Mouse (Mus musculus) thymus, adult 2 months (tissue): Measurements from ENCODE around the gene Oip5. TPM values are rescaled to one million over a fixed set of nuclear protein-coding genes. Genes with fewer than 3 reads are reported as not detected.
"Not testable (repeated sequence)": the region's sequence is repeated elsewhere in the genome, so short reads cannot be mapped to it uniquely, and the experiment has no call there.

ENCODE experiments used
- DNase-seq: peaks from one replicate; pipeline ENCODE4 v3.0.0; 2021
- H3K27ac ChIP-seq: fragments of 200-500 bp; 2 replicates; pipeline ENCODE4 v1.5.1; 2012; ENCODE audit warnings: low read length, control low read depth; ENCODE audit not compliant: control insufficient read depth, insufficient read depth
- H3K27me3 ChIP-seq: fragments of 200-500 bp; 2 replicates; pipeline ENCODE4 v1.6.1; 2012; ENCODE audit warnings: mild to moderate bottlenecking, low read length, moderate library complexity, mixed read lengths; ENCODE audit not compliant: control insufficient read depth, insufficient read depth
- H3K36me3 ChIP-seq: fragments of 200-500 bp; 2 replicates; pipeline ENCODE4 v1.6.1; 2012; ENCODE audit warnings: mild to moderate bottlenecking, low read length, moderate library complexity; ENCODE audit not compliant: control insufficient read depth, insufficient read depth
- H3K4me1 ChIP-seq: fragments of 200-500 bp; replicated peaks from 2 replicates; pipeline ENCODE4 v1.6.1; 2012; ENCODE audit warnings: low read length; ENCODE audit not compliant: control insufficient read depth, insufficient read depth
- H3K4me3 ChIP-seq: fragments of 200-500 bp; 2 replicates; pipeline ENCODE4 v1.5.1; 2012; ENCODE audit warnings: mild to moderate bottlenecking, low read length, control low read depth, moderate library complexity; ENCODE audit not compliant: control insufficient read depth, insufficient read depth
- CTCF ChIP-seq: fragments of 200-500 bp; IDR thresholded peaks from 2 replicates; pipeline ENCODE4 v1.5.1; 2012; ENCODE audit warnings: mild to moderate bottlenecking, control low read depth, low read length, moderate library complexity, borderline replicate concordance; ENCODE audit not compliant: control insufficient read depth, poor library complexity, insufficient read depth; ENCODE audit errors: extremely low read depth
- POLR2A ChIP-seq: fragments of 200-500 bp; IDR thresholded peaks from 2 replicates; pipeline ENCODE4 v1.6.1; 2012; ENCODE audit warnings: mild to moderate bottlenecking, low read length, control low read depth, moderate library complexity; ENCODE audit not compliant: control insufficient read depth, poor library complexity, insufficient read depth; ENCODE audit errors: extremely low read depth
- WGBS: fragments of 180-500 bp; shearing (Covaris S2); methylation state at CpG from one replicate; pipeline ENCODE4 v1.1.7; 2018; 5-methylcytosine and 5-hydroxymethylcytosine counted together
- polyA plus RNA-seq: library from polyadenylated mRNA; depleted of rRNA; stranded (reverse); fragments of >200 nt; gene quantifications from 2 replicates; pipeline ENCODE4 v1.2.3, GENCODE M21; 2012; rRNA removed

Oip5 gene
- polyA plus RNA-seq: 21.8 and 30.0 TPM in 2 replicates

DNA sequence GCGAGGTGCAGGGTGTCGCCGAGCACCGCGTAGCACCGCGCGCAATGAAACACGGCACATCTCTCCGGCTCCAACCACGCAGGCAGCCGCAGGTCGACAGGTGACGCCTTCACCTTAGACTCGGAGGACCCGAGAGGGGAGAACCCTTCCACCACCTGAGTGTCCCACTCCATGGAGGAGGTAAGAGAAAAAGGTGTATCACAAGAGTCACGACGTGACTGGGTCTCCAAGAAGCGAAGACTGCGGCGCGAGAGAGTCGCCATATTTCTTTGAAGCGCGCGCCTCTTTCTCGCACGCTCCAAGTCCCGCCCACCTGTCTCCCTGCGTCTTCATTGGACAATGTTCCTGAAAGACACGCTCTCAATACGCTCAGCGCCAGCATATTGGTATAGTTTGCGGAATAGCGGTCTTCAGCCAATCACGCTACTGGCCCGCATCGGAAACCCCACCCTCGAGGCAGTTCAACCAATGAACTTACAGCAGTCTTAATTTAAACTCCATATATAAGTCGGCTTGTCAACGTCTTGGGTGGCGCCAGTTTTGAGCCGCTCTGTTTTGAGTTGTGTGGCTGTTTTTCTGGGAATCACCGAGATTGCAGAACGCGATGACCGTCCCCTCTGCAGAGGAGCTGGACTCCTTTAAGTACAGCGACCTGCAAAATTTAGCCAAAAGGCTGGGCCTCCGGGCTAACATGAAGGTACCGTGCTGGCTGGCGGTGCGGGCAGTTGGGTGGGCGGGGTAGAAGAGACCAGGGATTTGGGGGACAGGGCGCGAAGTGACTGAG, at the start of gene Oip5, which contains the start of gene Nusap1:
TSS of gene Oip5 (minus strand) at position 271 of the 784 bp plus-strand sequence.
TSS of gene Nusap1 (plus strand) at position 100 of the 784 bp plus-strand sequence.
- Histone ChIP-seq H3K27ac (no peak within 1 kb of the TSS; the same call in 1 of the 2 replicates), H3K4me3 (peak within 1 kb of the TSS; percentile 68), H3K4me1 (peaks cover 3% of the 10 kb centered on the region), H3K36me3 (no peaks in the 10 kb centered on the region), H3K27me3 (no peaks in the 10 kb centered on the region)
- TF ChIP-seq POLR2A (peak; percentile 44; the same call in 1 of the 2 replicates), CTCF (no peak; the same call in 1 of the 2 replicates)
- under 1% methylated on average over 55 of the region's 55 CpGs for WGBS
- peak; percentile 95 for DNase-seq

GRCm38 (mm10) chr2:119665744-119666143, 47.5 kb upstream of the Oip5 start:
- H3K4me1 ChIP-seq, H3K27ac ChIP-seq, DNase-seq, H3K27me3 ChIP-seq, H3K36me3 ChIP-seq, H3K4me3 ChIP-seq: not testable (repeated sequence)
- WGBS: 76% methylated on average over 22 of the region's 23 CpGs

GRCm38 (mm10) chr2:119662220-119663182, 44.2 kb upstream of the Oip5 start, which contains the start of gene Ndufaf1:
Gene Ndufaf1, minus strand, starts transcription at chr2:119662827.
- WGBS: under 1% methylated on average over 44 of the region's 44 CpGs

GRCm38 (mm10) chr2:119644254-119644653, 26.0 kb upstream of the Oip5 start:
- no peak for DNase-seq
- Histone ChIP-seq H3K4me3 (no peak overlapping the region), H3K27me3 (no peaks in the 10 kb centered on the region), H3K36me3 (peaks cover 83% of the 10 kb centered on the region), H3K4me1 (no peaks in the 10 kb centered on the region), H3K27ac (no peak overlapping the region)
- WGBS: 92% methylated on average over 5 of the region's 5 CpGs
- no peak for TF ChIP-seq POLR2A
- no peak for TF ChIP-seq CTCF

More at GRCm38 (mm10) chr2:119662220-119663182, 44.2 kb upstream of the Oip5 start, which contains the start of gene Ndufaf1:
- H3K4me3 ChIP-seq: peak within 1 kb of the TSS; percentile 79
- DNase-seq: peak; percentile 81
- H3K36me3 ChIP-seq: peaks cover 11% of the 10 kb centered on the region
- 0 out of 2 replicates have a peak, but pooled peaks cover 2% of the 10 kb centered on the region for H3K4me1 ChIP-seq
- H3K27me3 ChIP-seq: no peaks in the 10 kb centered on the region
- TF ChIP-seq POLR2A (0 out of 2 replicates have a peak, but pooled peaks have one; percentile 26), CTCF (no peak)
- peak within 1 kb of the TSS; percentile 43; the same call in 1 of the 2 replicates for H3K27ac ChIP-seq

- Histone ChIP-seq H3K27me3 (no peaks in the 10 kb centered on the region), H3K4me1 (no peaks in the 10 kb centered on the region), H3K4me3 (no peak overlapping the region), H3K27ac (no peak overlapping the region), H3K36me3 (peaks cover 65% of the 10 kb centered on the region)
- no peak for TF ChIP-seq CTCF
- TF ChIP-seq POLR2A: no peak
- 87% methylated on average over 5 of the region's 5 CpGs for WGBS
- no peak for DNase-seq
Measured at GRCm38 (mm10) chr2:119641214-119641912, 23.1 kb upstream of the Oip5 start.

DNA sequence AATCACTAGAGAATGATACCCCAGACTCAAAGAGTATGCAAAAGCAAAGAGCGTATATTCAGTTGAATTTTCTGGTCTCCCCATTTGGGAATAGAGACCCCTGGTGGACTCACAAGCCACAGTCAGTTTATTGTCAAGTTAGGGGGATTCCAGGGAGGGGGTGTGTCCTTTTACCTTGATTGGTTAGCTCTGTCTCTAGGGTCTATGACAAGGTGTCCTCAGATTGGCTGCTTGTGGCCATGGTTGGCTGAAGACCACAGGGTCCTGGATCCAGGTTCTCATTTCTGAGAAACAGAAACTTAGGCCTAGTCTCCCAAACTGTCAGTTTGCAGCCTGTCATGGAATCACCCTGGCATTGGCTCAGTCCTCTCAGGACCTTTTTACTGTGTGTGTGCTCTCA, 18.5 kb upstream of the Oip5 start:
- no peak for DNase-seq
- Histone ChIP-seq H3K36me3 (peaks cover 71% of the 10 kb centered on the region), H3K4me1 (no peaks in the 10 kb centered on the region), H3K4me3 (no peak overlapping the region), H3K27ac (no peak overlapping the region), H3K27me3 (no peaks in the 10 kb centered on the region)
- 97% methylated on average over 1 of the region's 1 CpGs for WGBS
- no peak for TF ChIP-seq POLR2A
- TF ChIP-seq CTCF: no peak
